Mouse (Mus musculus) kidney, embryonic 14.5 days (tissue): ENCODE results near the gene Tmbim6. TPM values are rescaled to one million over a fixed set of nuclear protein-coding genes. Genes with fewer than 3 reads are reported as not detected.

Source experiments
- ATAC-seq: fragments of 200-750 bp; cut with Nextera tagmentation; 2 replicates; pipeline ENCODE4 v1.8.0; 2017; ENCODE audit warnings: moderate number of reproducible peaks, mild to moderate bottlenecking, moderate TSS enrichment, moderate library complexity; ENCODE audit not compliant: low FRiP score, low TSS enrichment
- H3K27ac ChIP-seq: fragments of 300-500 bp; sonication (generic); 2 replicates; pipeline ENCODE4 v1.5.1; 2014; ENCODE audit warnings: low read depth, mild to moderate bottlenecking, low read length, moderate library complexity, mixed read lengths
- H3K27me3 ChIP-seq: fragments of 300-500 bp; sonication (generic); 2 replicates; pipeline ENCODE4 v1.6.1; 2014; ENCODE audit warnings: mild to moderate bottlenecking, low read length; ENCODE audit not compliant: control insufficient read depth, insufficient read depth
- H3K36me3 ChIP-seq: fragments of 300-500 bp; sonication (generic); 2 replicates; pipeline ENCODE4 v1.6.1; 2014; ENCODE audit warnings: low read length, mixed read lengths; ENCODE audit not compliant: control insufficient read depth, insufficient read depth
- H3K4me1 ChIP-seq: fragments of 300-500 bp; sonication (generic); 2 replicates; pipeline ENCODE4 v1.6.1; 2014; ENCODE audit warnings: low read length, mixed read lengths; ENCODE audit not compliant: control insufficient read depth, insufficient read depth
- H3K4me2 ChIP-seq: fragments of 300-500 bp; sonication (generic); replicated peaks from 2 replicates; pipeline ENCODE4 v1.6.1; 2014; ENCODE audit warnings: low read depth, mild to moderate bottlenecking, low read length
- H3K4me3 ChIP-seq: fragments of 300-500 bp; sonication (generic); 2 replicates; pipeline ENCODE4 v1.5.1; 2014; ENCODE audit warnings: mild to moderate bottlenecking, low read length
- H3K9ac ChIP-seq: fragments of 300-500 bp; sonication (generic); 2 replicates; pipeline ENCODE4 v1.6.1; 2014; ENCODE audit warnings: low read depth, mild to moderate bottlenecking, low read length, moderate library complexity
- H3K9me3 ChIP-seq: fragments of 300-500 bp; sonication (generic); 2 replicates; pipeline ENCODE4 v1.6.1; 2016; ENCODE audit warnings: low read length; ENCODE audit not compliant: control insufficient read depth
- WGBS: fragments of 180-500 bp; shearing (Covaris S2); extraction: QIAGEN DNeasy Blood & Tissue Kit; methylation state at CpG from one replicate; pipeline ENCODE4 v1.1.7; 2014; 5-methylcytosine and 5-hydroxymethylcytosine counted together
- polyA plus RNA-seq: library from polyadenylated mRNA; unstranded; fragments of >200 nt; fragmentation: Nextera tagmentation; extraction: Ambion mirVana; gene quantifications from 2 replicates; pipeline ENCODE4 v1.2.1, GENCODE M21; 2014

The Tmbim6 gene
- polyA plus RNA-seq, 1 experiment from 2014 or later: 409 TPM

- no peaks in the 10 kb centered on the region for H3K27me3 ChIP-seq
- WGBS: 86% methylated on average over 6 of the region's 6 CpGs
- H3K27ac ChIP-seq: peak overlapping the region; percentile 37; the same call in 1 of the 2 replicates
- no peaks in the 10 kb centered on the region for H3K9me3 ChIP-seq
- peak overlapping the region; percentile 43; the same call in 1 of the 2 replicates for H3K9ac ChIP-seq
- H3K4me2 ChIP-seq: peak overlapping the region; percentile 50
- peaks cover 30% of the 10 kb centered on the region for H3K4me1 ChIP-seq
- H3K36me3 ChIP-seq: no peaks in the 10 kb centered on the region
- peak overlapping the region; percentile 90 for H3K4me3 ChIP-seq
- no peak for ATAC-seq
Measured at GRCm38 (mm10) chr15:99391975-99392374, 707 bp upstream of the Tmbim6 start.

- peaks cover 40% of the 10 kb centered on the region for H3K4me1 ChIP-seq
Measured at GRCm38 (mm10) chr15:99393386-99394252, 937 bp downstream of the Tmbim6 start.

GRCm38 (mm10) chr15:99396462-99396861, 3.8 kb downstream of the Tmbim6 start:
- no peaks in the 10 kb centered on the region for H3K27me3 ChIP-seq
- H3K36me3 ChIP-seq: 0 out of 2 replicates have a peak, but pooled peaks cover 2% of the 10 kb centered on the region
- H3K4me2 ChIP-seq: 0 out of 2 replicates have a peak overlapping the region, but pooled peaks have one; percentile 5
- H3K9ac ChIP-seq: no peak overlapping the region
- peaks cover 60% of the 10 kb centered on the region for H3K4me1 ChIP-seq
- WGBS: 75% methylated on average over 1 of the region's 1 CpGs
- no peak overlapping the region for H3K4me3 ChIP-seq
- no peak overlapping the region for H3K27ac ChIP-seq
- ATAC-seq: no peak
- no peaks in the 10 kb centered on the region for H3K9me3 ChIP-seq

More at GRCm38 (mm10) chr15:99393386-99394252, 937 bp downstream of the Tmbim6 start:
- 3% methylated on average over 24 of the region's 24 CpGs for WGBS
- Histone ChIP-seq H3K4me2 (peak overlapping the region; percentile 96), H3K9me3 (no peaks in the 10 kb centered on the region), H3K9ac (peak overlapping the region; percentile 86), H3K36me3 (no peaks in the 10 kb centered on the region), H3K4me3 (peak overlapping the region; percentile 90), H3K27ac (peak overlapping the region; percentile 92), H3K27me3 (no peaks in the 10 kb centered on the region)
- peak; percentile 50 for ATAC-seq

GRCm38 (mm10) chr15:99396875-99397274, 4.2 kb downstream of the Tmbim6 start:
- Histone ChIP-seq H3K9ac (no peak overlapping the region), H3K4me3 (no peak overlapping the region), H3K4me1 (peaks cover 60% of the 10 kb centered on the region), H3K36me3 (0 out of 2 replicates have a peak, but pooled peaks cover 3% of the 10 kb centered on the region), H3K4me2 (0 out of 2 replicates have a peak overlapping the region, but pooled peaks have one; percentile 5), H3K27me3 (no peaks in the 10 kb centered on the region), H3K27ac (no peak overlapping the region), H3K9me3 (no peaks in the 10 kb centered on the region)
- 32% methylated on average over 4 of the region's 4 CpGs for WGBS
- no peak for ATAC-seq

- Histone ChIP-seq H3K27me3 (no peaks in the 10 kb centered on the region), H3K36me3 (peaks cover 8% of the 10 kb centered on the region), H3K9ac (no peak overlapping the region), H3K4me2 (no peak overlapping the region), H3K4me1 (peaks cover 56% of the 10 kb centered on the region), H3K27ac (no peak overlapping the region), H3K4me3 (no peak overlapping the region), H3K9me3 (no peaks in the 10 kb centered on the region)
- ATAC-seq: no peak
- 91% methylated on average over 2 of the region's 2 CpGs for WGBS
Measured at GRCm38 (mm10) chr15:99397622-99398021, 4.9 kb downstream of the Tmbim6 start.

GRCm38 (mm10) chr15:99399503-99400245, 7.0 kb downstream of the Tmbim6 start:
- WGBS: 71% methylated on average over 15 of the region's 15 CpGs
- H3K9me3 ChIP-seq: no peaks in the 10 kb centered on the region
- H3K27ac ChIP-seq: no peak overlapping the region
- H3K4me3 ChIP-seq: no peak overlapping the region
- H3K4me2 ChIP-seq: no peak overlapping the region
- H3K27me3 ChIP-seq: no peaks in the 10 kb centered on the region
- H3K36me3 ChIP-seq: peaks cover 28% of the 10 kb centered on the region
- H3K4me1 ChIP-seq: peaks cover 53% of the 10 kb centered on the region
- ATAC-seq: no peak
- H3K9ac ChIP-seq: no peak overlapping the region

GRCm38 (mm10) chr15:99400602-99401001, 7.9 kb downstream of the Tmbim6 start:
- Histone ChIP-seq H3K27me3 (no peaks in the 10 kb centered on the region), H3K4me2 (no peak overlapping the region), H3K36me3 (peaks cover 37% of the 10 kb centered on the region), H3K4me3 (no peak overlapping the region), H3K27ac (no peak overlapping the region), H3K4me1 (peaks cover 44% of the 10 kb centered on the region), H3K9me3 (no peaks in the 10 kb centered on the region), H3K9ac (no peak overlapping the region)
- 81% methylated on average over 6 of the region's 6 CpGs for WGBS
- no peak for ATAC-seq

GRCm38 (mm10) chr15:99403159-99403889, 10.6 kb downstream of the Tmbim6 start:
- H3K27me3 ChIP-seq: no peaks in the 10 kb centered on the region
- no peak for ATAC-seq
- H3K9ac ChIP-seq: no peak overlapping the region
- 84% methylated on average over 12 of the region's 12 CpGs for WGBS
- peaks cover 24% of the 10 kb centered on the region for H3K4me1 ChIP-seq
- H3K27ac ChIP-seq: no peak overlapping the region
- H3K4me3 ChIP-seq: no peak overlapping the region
- peaks cover 65% of the 10 kb centered on the region for H3K36me3 ChIP-seq
- H3K9me3 ChIP-seq: no peaks in the 10 kb centered on the region
- no peak overlapping the region for H3K4me2 ChIP-seq
